Mouse (Mus musculus): ENCODE data around the gene Arf3. TPM values are rescaled to one million over a fixed set of nuclear protein-coding genes. Genes with fewer than 3 reads are reported as not detected.

Gene Arf3
- total RNA-seq, 1 experiment from 2014 or later: 36.0 TPM

DNA sequence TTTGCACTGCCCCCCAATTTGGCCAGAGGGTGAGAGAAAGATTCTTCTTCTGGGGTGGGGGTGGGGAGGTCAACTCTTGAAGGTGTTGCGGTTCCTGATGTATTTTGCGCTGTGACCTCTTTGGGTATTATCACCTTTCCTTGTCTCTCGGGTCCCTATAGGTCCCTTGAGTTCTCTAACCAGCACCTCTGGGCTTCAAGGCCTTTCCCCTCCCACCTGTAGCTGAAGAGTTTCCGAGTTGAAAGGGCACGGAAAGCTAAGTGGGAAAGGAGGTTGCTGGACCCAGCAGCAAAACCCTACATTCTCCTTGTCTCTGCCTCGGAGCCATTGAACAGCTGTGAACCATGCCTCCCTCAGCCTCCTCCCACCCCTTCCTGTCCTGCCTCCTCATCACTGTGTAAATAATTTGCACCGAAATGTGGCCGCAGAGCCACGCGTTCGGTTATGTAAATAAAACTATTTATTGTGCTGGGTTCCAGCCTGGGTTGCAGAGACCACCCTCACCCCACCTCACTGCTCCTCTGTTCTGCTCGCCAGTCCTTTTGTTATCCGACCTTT lies 30.2 kb upstream of the Arf3 start:
- no peak; a peak in 1 of 4 replicates for ATAC-seq (replicated peaks in 1 of 2; ENCODE audit: insufficient read depth in 1 of 2, low FRiP score in 2 of 2, low TSS enrichment in 1 of 2, low read depth in 1 of 2, poor library complexity in 2 of 2, severe bottlenecking in 2 of 2)

DNA sequence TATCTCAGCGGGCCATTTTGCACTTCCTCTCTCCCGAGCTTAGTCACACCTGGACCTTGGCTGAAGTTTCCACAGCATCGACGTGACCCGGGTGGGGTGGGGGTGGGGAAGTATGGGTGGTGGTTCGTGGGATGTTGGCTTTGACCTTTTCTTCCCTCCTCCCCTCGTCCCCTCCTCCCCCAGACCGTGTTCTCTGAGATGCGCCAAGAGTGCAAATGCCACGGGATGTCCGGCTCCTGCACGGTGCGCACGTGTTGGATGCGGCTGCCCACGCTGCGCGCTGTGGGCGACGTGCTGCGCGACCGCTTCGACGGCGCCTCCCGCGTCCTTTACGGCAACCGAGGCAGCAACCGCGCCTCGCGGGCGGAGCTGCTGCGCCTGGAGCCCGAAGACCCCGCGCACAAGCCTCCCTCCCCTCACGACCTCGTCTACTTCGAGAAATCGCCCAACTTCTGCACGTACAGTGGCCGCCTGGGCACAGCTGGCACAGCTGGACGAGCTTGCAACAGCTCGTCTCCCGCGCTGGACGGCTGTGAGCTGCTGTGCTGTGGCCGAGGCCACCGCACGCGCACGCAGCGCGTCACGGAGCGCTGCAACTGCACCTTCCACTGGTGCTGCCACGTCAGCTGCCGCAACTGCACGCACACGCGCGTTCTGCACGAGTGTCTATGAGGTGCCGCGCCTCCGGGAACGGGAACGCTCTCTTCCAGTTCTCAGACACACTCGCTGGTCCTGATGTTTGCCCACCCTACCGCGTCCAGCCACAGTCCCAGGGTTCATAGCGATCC lies 29.4 kb upstream of the Arf3 start:
- ATAC-seq (replicated peaks in 1 of 2; ENCODE audit: insufficient read depth in 1 of 2, low FRiP score in 2 of 2, low TSS enrichment in 1 of 2, low read depth in 1 of 2, poor library complexity in 2 of 2, severe bottlenecking in 2 of 2): 0 out of 4 replicates have a peak, but pooled peaks of 1 of the 2 experiments have one; percentile 15

DNA sequence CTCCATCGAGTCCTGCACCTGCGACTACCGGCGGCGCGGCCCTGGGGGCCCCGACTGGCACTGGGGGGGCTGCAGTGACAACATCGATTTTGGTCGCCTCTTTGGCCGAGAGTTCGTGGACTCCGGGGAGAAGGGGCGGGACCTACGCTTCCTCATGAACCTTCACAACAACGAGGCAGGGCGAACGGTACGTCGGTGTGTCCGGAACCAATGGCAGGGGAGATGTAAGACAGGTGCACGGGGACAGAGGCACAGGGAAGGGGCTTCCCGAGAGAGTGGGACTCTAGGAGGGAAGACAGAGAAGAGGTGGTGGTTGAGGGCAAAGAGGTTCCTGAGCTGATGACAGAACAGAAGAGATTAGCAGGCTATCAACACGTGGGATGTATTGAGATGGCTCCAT lies 28.8 kb upstream of the Arf3 start:
- ATAC-seq (replicated peaks in 1 of 2; ENCODE audit: insufficient read depth in 1 of 2, low FRiP score in 2 of 2, low TSS enrichment in 1 of 2, low read depth in 1 of 2, poor library complexity in 2 of 2, severe bottlenecking in 2 of 2): no peak

DNA sequence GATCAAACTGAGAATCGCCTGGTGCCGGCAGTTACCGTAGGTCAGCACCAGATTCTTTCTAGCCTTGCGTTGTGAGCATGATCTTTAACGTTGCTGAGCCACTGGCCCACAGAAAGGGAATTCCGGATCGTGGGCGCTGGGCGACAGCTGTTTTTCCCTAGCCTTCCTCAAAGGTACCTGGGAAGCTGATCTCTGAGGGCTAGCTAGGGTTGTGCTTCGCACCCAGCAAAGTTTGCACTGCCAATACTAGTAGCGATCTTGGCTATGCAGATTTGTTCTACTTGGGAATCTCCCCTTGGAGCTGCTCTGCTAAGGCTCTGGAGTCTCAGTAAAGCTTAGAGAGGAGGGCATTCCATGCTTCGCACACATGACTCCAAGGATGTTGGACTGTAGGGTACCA lies 28.2 kb upstream of the Arf3 start:
- no peak for ATAC-seq (replicated peaks in 1 of 2; ENCODE audit: insufficient read depth in 1 of 2, low FRiP score in 2 of 2, low TSS enrichment in 1 of 2, low read depth in 1 of 2, poor library complexity in 2 of 2, severe bottlenecking in 2 of 2)

DNA sequence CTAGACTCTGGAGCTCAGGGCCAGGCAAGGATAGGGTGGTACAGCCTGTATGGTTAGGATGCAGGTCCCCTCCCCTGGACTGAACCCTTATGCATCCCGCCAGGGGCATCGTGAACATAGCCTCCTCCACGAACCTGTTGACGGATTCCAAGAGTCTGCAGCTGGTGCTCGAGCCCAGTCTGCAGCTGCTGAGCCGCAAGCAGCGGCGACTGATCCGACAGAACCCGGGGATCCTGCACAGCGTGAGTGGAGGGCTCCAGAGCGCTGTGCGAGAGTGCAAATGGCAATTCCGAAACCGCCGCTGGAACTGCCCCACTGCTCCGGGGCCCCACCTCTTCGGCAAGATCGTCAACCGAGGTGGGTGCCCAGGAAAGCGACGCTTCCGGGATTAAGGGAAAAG lies 27.7 kb upstream of the Arf3 start:
- ATAC-seq (replicated peaks in 1 of 2; ENCODE audit: insufficient read depth in 1 of 2, low FRiP score in 2 of 2, low TSS enrichment in 1 of 2, low read depth in 1 of 2, poor library complexity in 2 of 2, severe bottlenecking in 2 of 2): no peak

DNA sequence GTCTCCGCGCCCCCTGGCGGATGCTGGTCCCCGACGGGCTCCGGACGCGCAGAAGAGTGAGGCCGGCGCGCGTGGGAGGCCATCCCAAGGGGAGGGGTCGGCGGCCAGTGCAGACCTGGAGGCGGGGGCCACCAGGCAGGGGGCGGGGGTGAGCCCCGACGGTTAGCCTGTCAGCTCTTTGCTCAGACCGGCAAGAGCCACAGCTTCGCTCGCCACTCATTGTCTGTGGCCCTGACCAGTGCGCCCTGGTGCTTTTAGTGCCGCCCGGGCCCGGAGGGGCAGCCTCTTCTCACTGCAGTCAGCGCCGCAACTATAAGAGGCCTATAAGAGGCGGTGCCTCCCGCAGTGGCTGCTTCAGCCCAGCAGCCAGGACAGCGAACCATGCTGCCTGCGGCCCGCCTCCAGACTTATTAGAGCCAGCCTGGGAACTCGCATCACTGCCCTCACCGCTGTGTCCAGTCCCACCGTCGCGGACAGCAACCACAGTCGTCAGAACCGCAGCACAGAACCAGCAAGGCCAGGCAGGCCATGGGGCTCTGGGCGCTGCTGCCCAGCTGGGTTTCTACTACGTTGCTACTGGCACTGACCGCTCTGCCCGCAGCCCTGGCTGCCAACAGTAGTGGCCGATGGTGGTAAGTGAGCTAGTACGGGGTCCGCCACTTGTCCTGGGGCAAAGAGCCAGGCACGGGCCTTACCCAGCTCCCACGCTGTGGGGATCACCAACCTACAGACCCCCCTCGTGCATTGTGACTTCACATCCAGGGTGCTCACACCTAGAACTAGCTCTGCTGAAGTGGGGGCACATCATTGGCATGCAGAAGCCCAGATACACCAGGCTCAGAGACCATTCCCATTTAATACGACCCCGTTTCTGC lies 26.9 kb upstream of the Arf3 start, which contains the start of gene Wnt1:
Gene Wnt1, plus strand, starts transcription at position 197 of the 875 bp plus-strand sequence.
- no peak; a peak in 1 of 4 replicates for ATAC-seq (replicated peaks in 1 of 2; ENCODE audit: insufficient read depth in 1 of 2, low FRiP score in 2 of 2, low TSS enrichment in 1 of 2, low read depth in 1 of 2, poor library complexity in 2 of 2, severe bottlenecking in 2 of 2)

DNA sequence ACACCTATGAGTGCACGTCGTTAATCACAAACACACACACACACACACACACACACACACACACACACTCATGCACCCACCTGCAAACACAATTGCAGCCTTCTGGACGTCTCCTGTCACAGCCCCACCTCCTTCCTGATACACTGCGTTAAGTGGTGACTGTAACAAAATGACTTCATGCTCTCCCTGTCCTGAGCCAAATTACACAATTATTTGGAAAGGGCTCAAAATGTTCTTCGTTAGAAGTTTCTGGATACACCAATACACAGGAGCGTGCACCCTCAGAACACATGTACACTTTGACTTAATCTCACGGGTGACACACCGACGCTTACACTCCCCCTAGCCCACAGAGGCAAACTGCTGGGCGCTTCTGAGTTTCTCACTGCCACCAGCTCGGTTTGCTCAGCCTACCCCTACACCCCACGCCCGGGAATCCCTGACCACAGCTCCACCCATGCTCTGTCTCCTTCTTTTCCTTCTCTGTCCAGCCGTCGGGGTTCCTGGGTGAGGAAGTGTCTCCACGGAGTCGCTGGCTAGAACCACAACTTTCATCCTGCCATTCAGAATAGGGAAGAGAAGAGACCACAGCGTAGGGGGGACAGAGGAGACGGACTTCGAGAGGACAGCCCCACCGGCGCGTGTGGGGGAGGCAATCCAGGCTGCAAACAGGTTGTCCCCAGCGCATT lies 26.1 kb upstream of the Arf3 start:
- ATAC-seq (replicated peaks in 1 of 2; ENCODE audit: insufficient read depth in 1 of 2, low FRiP score in 2 of 2, low TSS enrichment in 1 of 2, low read depth in 1 of 2, poor library complexity in 2 of 2, severe bottlenecking in 2 of 2): 0 out of 4 replicates have a peak, but pooled peaks of 1 of the 2 experiments have one; percentile 41

DNA sequence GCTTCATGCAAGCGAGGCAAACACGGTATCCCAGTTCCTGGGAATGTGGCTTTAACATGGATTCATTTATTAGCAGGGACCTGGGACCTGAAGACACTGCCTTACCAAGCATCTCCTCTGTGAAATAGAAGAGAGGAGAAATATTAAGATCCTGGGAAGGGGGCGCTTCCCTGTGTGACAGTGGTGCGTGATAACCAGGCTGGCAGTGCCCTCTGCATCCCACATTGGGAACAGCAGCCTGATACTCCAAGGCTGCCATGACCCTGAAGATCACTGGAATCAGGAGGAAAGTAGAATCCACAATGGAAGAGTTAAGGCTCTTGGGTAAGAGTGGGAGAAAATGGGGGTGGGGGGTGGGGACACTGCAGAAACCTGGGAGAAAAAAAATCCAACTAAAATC lies 24.9 kb upstream of the Arf3 start:
- ATAC-seq (replicated peaks in 1 of 2; ENCODE audit: insufficient read depth in 1 of 2, low FRiP score in 2 of 2, low TSS enrichment in 1 of 2, low read depth in 1 of 2, poor library complexity in 2 of 2, severe bottlenecking in 2 of 2): peak in 1 of 2 experiments; percentile 50; a peak in 2 of 4 replicates

DNA sequence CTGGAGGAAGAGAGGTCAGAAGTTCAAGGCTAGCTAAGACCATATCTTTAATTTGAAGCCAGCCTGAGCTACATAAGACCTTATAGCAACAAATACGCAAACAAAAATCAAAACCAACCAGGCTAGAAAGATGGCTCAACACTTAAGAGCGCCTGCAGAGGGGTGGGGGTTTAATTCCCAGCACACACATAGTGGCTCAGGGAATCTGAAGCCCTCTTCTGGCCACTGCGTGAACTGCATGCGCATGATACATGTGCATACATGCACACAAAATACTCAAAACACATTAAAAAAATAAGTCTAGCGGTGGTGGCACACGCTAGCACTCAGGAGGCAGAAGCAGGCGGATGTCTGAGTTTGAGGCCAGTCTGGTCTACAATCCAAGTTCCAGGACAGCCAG lies 22.7 kb upstream of the Arf3 start:
- no peak for ATAC-seq (replicated peaks in 1 of 2; ENCODE audit: insufficient read depth in 1 of 2, low FRiP score in 2 of 2, low TSS enrichment in 1 of 2, low read depth in 1 of 2, poor library complexity in 2 of 2, severe bottlenecking in 2 of 2)

DNA sequence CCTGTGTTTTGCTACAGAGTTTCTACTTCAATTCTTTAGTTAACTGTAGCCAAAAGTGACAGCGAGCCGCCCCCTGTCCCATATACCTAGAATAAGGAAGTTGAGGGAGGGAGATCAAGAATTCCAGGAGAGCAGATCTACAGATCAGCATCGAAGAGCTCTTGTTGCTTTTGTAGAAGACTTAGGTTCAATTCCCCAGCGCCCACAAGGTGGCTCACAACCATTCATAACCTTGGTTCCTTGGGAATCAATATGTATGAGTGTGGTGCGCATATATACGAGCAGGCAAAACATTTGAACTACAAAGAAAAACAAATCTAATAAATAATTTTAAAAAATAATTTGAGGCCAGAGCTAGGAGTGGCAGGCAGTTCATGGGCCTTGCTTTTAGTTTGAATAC lies 18.2 kb upstream of the Arf3 start:
- ATAC-seq (replicated peaks in 1 of 2; ENCODE audit: insufficient read depth in 1 of 2, low FRiP score in 2 of 2, low TSS enrichment in 1 of 2, low read depth in 1 of 2, poor library complexity in 2 of 2, severe bottlenecking in 2 of 2): no peak

DNA sequence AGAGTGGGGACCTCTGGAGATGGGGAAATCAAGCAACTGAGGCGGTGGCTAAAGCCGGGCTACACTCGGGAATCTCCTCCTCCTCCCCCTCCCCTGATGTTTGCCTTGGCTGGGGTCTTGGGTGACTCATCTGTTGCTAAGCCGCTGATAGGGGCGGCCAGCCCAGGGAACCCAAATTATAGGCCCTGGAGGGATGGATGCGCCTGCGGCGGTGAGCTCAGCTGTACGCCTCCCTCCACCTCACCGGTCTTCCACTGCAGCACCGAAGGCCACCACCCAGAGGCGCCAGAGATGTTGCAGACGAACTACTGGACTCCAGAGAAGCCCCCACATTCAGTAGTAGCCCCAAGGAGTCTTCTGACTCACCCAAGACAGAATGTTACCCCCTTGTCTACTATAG lies 17.6 kb upstream of the Arf3 start:
- no peak for ATAC-seq (replicated peaks in 1 of 2; ENCODE audit: insufficient read depth in 1 of 2, low FRiP score in 2 of 2, low TSS enrichment in 1 of 2, low read depth in 1 of 2, poor library complexity in 2 of 2, severe bottlenecking in 2 of 2)

DNA sequence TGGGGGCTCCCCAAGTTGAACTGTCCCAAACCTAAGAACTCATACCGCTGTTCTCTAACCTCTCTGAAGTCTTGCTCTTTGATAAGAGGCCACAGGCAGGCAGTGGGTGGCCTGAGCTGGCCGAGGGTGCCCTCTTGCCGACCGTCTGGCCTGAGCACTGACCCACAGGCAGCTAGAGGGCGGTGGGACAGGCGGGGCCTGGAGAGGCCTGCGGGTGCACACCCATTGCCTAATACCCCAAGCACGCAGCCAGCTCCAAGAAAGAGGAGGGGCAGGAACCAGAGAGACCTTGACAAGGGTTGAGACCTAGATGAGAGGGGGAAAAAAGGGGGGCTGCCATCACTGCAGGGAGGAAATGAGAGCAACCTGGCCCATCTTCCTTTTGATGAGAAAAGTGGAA lies 17.1 kb upstream of the Arf3 start:
- ATAC-seq (replicated peaks in 1 of 2; ENCODE audit: insufficient read depth in 1 of 2, low FRiP score in 2 of 2, low TSS enrichment in 1 of 2, low read depth in 1 of 2, poor library complexity in 2 of 2, severe bottlenecking in 2 of 2): no peak

DNA sequence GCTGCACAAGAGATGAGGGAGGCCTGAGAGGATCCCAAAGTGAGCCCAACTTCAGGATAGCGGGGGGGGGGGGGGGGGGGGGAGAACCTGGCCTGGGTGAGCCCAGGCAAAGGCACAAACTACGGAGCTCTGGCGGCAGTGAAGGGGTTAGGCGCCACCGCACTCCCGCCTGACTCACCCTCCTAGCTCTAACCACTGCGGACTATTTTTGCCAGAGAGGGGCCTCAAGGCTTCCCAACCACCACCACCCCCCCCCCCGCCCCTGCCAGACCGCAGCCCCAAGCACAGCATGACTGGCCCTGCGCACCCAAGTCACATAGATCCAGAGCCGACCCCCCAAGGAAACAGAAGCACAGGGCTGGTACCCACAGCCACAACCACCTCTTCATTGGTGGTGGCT lies 15.8 kb upstream of the Arf3 start:
- ATAC-seq (replicated peaks in 1 of 2; ENCODE audit: insufficient read depth in 1 of 2, low FRiP score in 2 of 2, low TSS enrichment in 1 of 2, low read depth in 1 of 2, poor library complexity in 2 of 2, severe bottlenecking in 2 of 2): peak; percentile 30 to 41; a peak in 3 of 4 replicates

DNA sequence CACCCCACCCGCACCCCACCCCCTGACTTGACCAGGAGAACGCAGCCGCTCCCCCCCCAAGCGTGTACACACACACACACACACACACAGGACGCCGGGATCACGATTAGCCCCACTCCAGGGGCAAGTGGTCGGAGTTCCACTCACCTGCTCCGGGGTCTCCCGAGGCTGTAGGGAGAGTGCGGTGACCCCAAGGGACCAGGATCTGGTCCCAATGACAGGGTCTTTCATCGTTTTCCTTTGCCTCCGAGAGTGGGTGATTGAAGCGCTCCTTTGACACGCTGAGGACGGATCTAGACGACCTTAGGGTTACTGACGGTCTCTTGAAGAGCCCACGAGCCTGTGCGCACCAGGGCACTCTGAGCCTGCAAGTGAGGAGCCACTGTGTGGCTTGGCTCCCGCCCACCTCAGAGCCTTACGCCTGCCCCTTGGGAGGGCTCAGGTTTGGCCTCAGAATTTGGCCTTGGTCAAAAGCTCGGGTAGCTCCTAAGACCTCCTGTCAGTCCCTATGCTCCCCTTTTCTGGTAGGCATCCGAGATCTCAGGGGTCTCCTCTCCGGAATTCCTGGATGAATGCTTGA lies 15.3 kb upstream of the Arf3 start:
- 0 out of 4 replicates have a peak, but pooled peaks of 1 of the 2 experiments have one; percentile 30 for ATAC-seq (replicated peaks in 1 of 2; ENCODE audit: insufficient read depth in 1 of 2, low FRiP score in 2 of 2, low TSS enrichment in 1 of 2, low read depth in 1 of 2, poor library complexity in 2 of 2, severe bottlenecking in 2 of 2)

DNA sequence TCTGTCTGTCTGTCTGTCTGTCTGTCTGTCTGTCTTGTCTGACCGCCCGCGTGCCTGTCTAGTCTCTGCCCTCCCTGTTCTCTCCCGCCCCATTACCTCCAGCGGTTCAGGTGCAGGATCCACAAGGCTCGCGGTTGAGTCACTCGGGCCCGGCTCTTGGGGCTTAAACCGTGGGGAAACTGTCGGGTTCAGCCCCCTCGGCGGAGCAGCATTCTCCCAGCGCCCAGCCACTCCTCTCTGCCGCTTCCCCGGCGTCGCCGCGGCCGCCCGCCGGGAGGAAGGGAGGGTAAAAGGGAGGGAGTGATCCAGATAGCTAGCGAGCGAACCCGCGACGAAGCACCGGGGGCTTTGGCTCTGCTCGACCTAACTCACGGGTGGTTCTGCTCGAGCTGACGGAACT lies 14.7 kb upstream of the Arf3 start, which contains the start of gene Wnt10b:
Gene Wnt10b, minus strand, starts transcription at position 389 of the 400 bp plus-strand sequence.
- no peak for ATAC-seq (replicated peaks in 1 of 2; ENCODE audit: insufficient read depth in 1 of 2, low FRiP score in 2 of 2, low TSS enrichment in 1 of 2, low read depth in 1 of 2, poor library complexity in 2 of 2, severe bottlenecking in 2 of 2)

DNA sequence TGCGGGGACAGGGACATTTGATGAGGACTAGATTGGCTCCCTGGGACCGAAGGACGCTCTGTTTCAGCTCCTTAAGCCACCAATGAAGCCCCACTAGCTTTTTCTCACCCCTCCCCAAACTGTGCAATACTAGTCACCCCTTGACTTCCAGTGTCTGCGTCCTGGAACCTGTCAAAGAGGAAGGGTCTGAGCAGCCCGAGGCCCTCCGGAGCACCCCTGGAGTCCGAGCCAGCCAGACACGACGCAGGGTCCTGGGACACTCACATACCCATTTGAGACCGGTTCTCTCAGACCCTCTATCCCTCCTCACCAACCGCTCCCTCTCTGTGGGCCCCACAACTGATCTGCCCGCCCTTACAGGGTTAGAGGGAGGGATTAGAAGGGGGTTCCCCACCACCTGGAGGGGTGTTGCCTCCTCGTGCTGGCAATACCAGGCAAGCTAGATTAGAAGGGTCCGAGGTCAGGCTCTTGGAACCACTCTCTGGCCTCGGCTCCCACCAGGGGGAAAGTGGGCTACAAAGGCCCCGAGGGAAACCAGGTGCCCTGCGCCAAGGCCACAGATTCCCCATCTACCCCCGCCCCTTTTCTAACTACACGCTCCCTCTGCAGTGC lies 14.1 kb upstream of the Arf3 start:
- ATAC-seq (replicated peaks in 1 of 2; ENCODE audit: insufficient read depth in 1 of 2, low FRiP score in 2 of 2, low TSS enrichment in 1 of 2, low read depth in 1 of 2, poor library complexity in 2 of 2, severe bottlenecking in 2 of 2): no peak

Data from hematopoietic stem cell, adult 5-6 weeks (primary cell).